ENCODE assay signal across 14 mouse cellular contexts in the genomic region with DNA sequence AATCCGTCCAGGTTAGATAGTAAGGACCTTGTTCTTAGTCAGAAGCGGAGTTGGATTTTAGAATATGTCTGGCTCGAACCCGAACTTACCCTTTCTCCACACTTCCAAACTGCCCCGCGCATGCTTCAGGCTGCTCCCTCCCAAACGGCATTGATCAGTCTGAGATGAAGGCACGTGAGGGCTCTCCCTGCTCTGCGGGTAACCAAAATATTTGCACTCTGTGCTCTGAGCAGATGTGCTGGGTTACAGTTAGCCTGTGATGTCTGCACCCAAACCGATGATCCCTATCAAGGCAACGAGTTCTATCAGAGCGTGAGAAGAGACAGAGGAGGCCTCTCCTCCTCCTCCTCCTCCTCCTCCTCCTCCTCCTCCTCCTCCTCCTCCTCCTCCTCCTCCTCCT. TPM values are rescaled to one million over a fixed set of nuclear protein-coding genes. Genes with fewer than 3 reads are reported as not detected.
DNase-seq lines count a peak whose midpoint lies in the region; ATAC-seq and TF ChIP-seq lines count a peak whose summit lies in the region.
"Had no signal": no experiment of that assay in that cellular context is flagged by ENCODE, and none has a peak within 500 bp of the region (broad histone marks: within the 10 kb centered on the region; RNA-seq: fewer than 3 reads in every experiment).

No protein-coding gene starts in this region.

- H3K9ac ChIP-seq in heart, embryonic 16.5 days (ENCODE audit: low read length): no peak overlapping the region
- H3K9ac ChIP-seq: liver, embryonic 12.5 days; stomach, embryonic 15.5 days had no signal

- no peaks in the 10 kb centered on the region for H3K9me3 ChIP-seq in heart, embryonic 16.5 days (replicated peaks; ENCODE audit: control insufficient read depth, low read length)
- H3K9me3 ChIP-seq in G1E (replicated peaks): no peaks in the 10 kb centered on the region
- H3K9me3 ChIP-seq: liver, embryonic 12.5 days; stomach, embryonic 15.5 days had no signal

- H3K4me2 ChIP-seq in heart, embryonic 16.5 days (ENCODE audit: low read depth, low read length): no peak overlapping the region
- H3K4me2 ChIP-seq: liver, embryonic 12.5 days; stomach, embryonic 15.5 days had no signal

- peaks cover 7% of the 10 kb centered on the region for H3K4me1 ChIP-seq in heart, embryonic 16.5 days (ENCODE audit: control insufficient read depth, insufficient read depth, low read length)
- peaks cover 3% of the 10 kb centered on the region; the same call in 1 of the 2 replicates for H3K4me1 ChIP-seq in G1E (ENCODE audit: insufficient read depth, low read depth, low read length)

- DNase-seq in heart, postnatal 10 days: no peak
- DNase-seq in A20 (ENCODE audit: low read depth, low spot score): peak; percentile 87
- no peak for DNase-seq in G1E (ENCODE audit: low spot score)
- no peak for DNase-seq in adrenal gland, postnatal 14 days
- DNase-seq in c-Kit-positive CD71-positive TER-119-positive erythroid progenitor cells, embryonic 14.5 days (ENCODE audit: low spot score): no peak
- DNase-seq in adrenal gland, adult 8-10 months: no peak
- DNase-seq: cerebellum, adult 11-12 months; kidney, adult 2 months; lung, postnatal 36 days; right cerebral cortex, postnatal 14 days had no signal

- intact Hi-C loops in heart, postnatal 10 days (cut with DNase I): no loop called here

- ATAC-seq in heart, embryonic 16.5 days (replicated peaks; ENCODE audit: extremely low read depth, insufficient read depth, low FRiP score): no peak; the same call in 1 of the 2 replicates
- peak; percentile 22; the same call in 1 of the 2 replicates for ATAC-seq in G1E (ENCODE audit: extremely low read depth, insufficient number of reproducible peaks, low FRiP score, poor library complexity, severe bottlenecking)
- 0 out of 2 replicates have a peak, but pooled peaks have one; percentile 23 for ATAC-seq in neutrophil, adult 5-6 weeks (ENCODE audit: extremely low read depth, insufficient number of reproducible peaks, low FRiP score, poor library complexity, severe bottlenecking)
- ATAC-seq: liver, embryonic 12.5 days had no signal

- 72% methylated on average over 12 of the region's 12 CpGs for WGBS in heart, embryonic 16.5 days

- H3K27me3 ChIP-seq in heart, embryonic 16.5 days (ENCODE audit: control insufficient read depth, insufficient read depth, low read length): no peaks in the 10 kb centered on the region
- H3K27me3 ChIP-seq in G1E (ENCODE audit: insufficient read depth, low read length): peaks cover 2% of the 10 kb centered on the region; the same call in 1 of the 2 replicates
- H3K27me3 ChIP-seq: liver, embryonic 12.5 days; stomach, embryonic 15.5 days had no signal

- TF ChIP-seq CTCF in G1E (IDR thresholded peaks at IDR 0.05; ENCODE audit: low read depth, low read length): no peak

- no peak overlapping the region; the same call in 1 of the 2 replicates for H3K4me3 ChIP-seq in heart, embryonic 16.5 days (ENCODE audit: low read length)
- no peak overlapping the region for H3K4me3 ChIP-seq in G1E (ENCODE audit: low read depth, low read length)
- H3K4me3 ChIP-seq: liver, embryonic 12.5 days; stomach, embryonic 15.5 days had no signal

- H3K36me3 ChIP-seq in heart, embryonic 16.5 days (ENCODE audit: control insufficient read depth, insufficient read depth): no peaks in the 10 kb centered on the region
- H3K36me3 ChIP-seq in G1E (replicated peaks): no peaks in the 10 kb centered on the region
- H3K36me3 ChIP-seq: liver, embryonic 12.5 days; stomach, embryonic 15.5 days had no signal

- peak overlapping the region; percentile 30; the same call in 1 of the 2 replicates for H3K27ac ChIP-seq in heart, embryonic 16.5 days (ENCODE audit: low read length)
- H3K27ac ChIP-seq: liver, embryonic 12.5 days had no signal

RNA-seq across cellular contexts. Expression of a gene that starts 3.1 kb away (rescaled TPM):
- 5.9 and 16.8 TPM in 2 replicates for polyA plus RNA-seq in heart, embryonic 16.5 days (2015; fragmentation: Nextera tagmentation; extraction: Ambion mirVana)
- under 1 TPM; 0.86 to 0.92 TPM for total RNA-seq in heart, postnatal 10 days (2021)
- not detected in 2 replicates for total RNA-seq in G1E (2014; fragmentation: Nextera tagmentation)
- 0.12 and 0.49 TPM in 2 replicates for total RNA-seq in G1E (2017)
- not detected in 2 replicates for polyA plus RNA-seq in G1E (2012)
- total RNA-seq in neutrophil, adult 5-6 weeks (2017): 148 and 161 TPM in 2 replicates
- total RNA-seq in adrenal gland, postnatal 14 days (2021): 1.1 and 7.1 TPM in 2 replicates
- total RNA-seq in adrenal gland, adult 8-10 months (2022): 1 to 10 TPM in 1 of 4 experiments, under 1 TPM in 3; 0.45 to 1.2 (median 0.80) TPM

Comparison
In these comparisons a context has a peak if more than half of its experiments do, and no peak if none do; other contexts are left out.
1. RNA of a gene that starts 3.1 kb away (total RNA-seq): 148 to 161 TPM in neutrophil, adult 5-6 weeks; 1.1 to 7.1 TPM in adrenal gland, postnatal 14 days, 0.86 to 0.92 TPM in heart, postnatal 10 days, 0.45 to 1.2 TPM in adrenal gland, adult 8-10 months and 0.12 to 0.49 TPM in G1E; every median in the first group is over 10 times any median in the second.